22 mouse cellular contexts compared by ENCODE assay signal in genomic region chr1:37561955-37562354, GRCm38 (mm10). TPM values are rescaled to one million over a fixed set of nuclear protein-coding genes. Genes with fewer than 3 reads are reported as not detected.
A peak's percentile ranks its signal among the peaks of the same experiment; 100 is the strongest.
DNase-seq lines count a peak whose midpoint lies in the region; ATAC-seq and TF ChIP-seq lines count a peak whose summit lies in the region.
"Had no signal": no experiment of that assay in that cellular context is flagged by ENCODE, and none has a peak within 500 bp of the region (broad histone marks: within the 10 kb centered on the region; RNA-seq: fewer than 3 reads in every experiment).

No protein-coding gene starts in this region.

- H3K4me3 ChIP-seq in kidney, adult 2 months (ENCODE audit: insufficient read depth, low read depth, low read length) = no peak overlapping the region
- H3K4me3 ChIP-seq in kidney, embryonic 16.5 days (ENCODE audit: low read length) = no peak overlapping the region
- no peak overlapping the region for H3K4me3 ChIP-seq in macrophage (ENCODE audit: inconsistent target)
- H3K4me3 ChIP-seq in hindbrain, embryonic 12.5 days = no peak overlapping the region
- H3K4me3 ChIP-seq: embryonic facial prominence, embryonic 13.5 days; limb, embryonic 13.5 days; midbrain, embryonic 13.5 days; myocyte had no signal

- H3K27me3 ChIP-seq in kidney, adult 2 months (replicated peaks; ENCODE audit: control insufficient read depth, insufficient read depth, low read length) = no peaks in the 10 kb centered on the region
- no peaks in the 10 kb centered on the region for H3K27me3 ChIP-seq in kidney, embryonic 16.5 days (ENCODE audit: insufficient read depth, low read length)
- no peaks in the 10 kb centered on the region for H3K27me3 ChIP-seq in hindbrain, embryonic 12.5 days
- H3K27me3 ChIP-seq: embryonic facial prominence, embryonic 13.5 days; limb, embryonic 13.5 days; midbrain, embryonic 13.5 days had no signal

- 84% methylated on average over 3 of the region's 3 CpGs for WGBS in kidney, adult 2 months
- WGBS in kidney, embryonic 16.5 days = 86% methylated on average over 3 of the region's 3 CpGs
- 2% methylated on average over 3 of the region's 3 CpGs for WGBS in macrophage (ENCODE audit: missing documents)
- WGBS in hindbrain, embryonic 12.5 days = 87% methylated on average over 3 of the region's 3 CpGs

- H3K79me2 ChIP-seq in macrophage (ENCODE audit: inconsistent target) = no peaks in the 10 kb centered on the region

- no peak overlapping the region for H3K4me2 ChIP-seq in kidney, embryonic 16.5 days (replicated peaks; ENCODE audit: low read depth, low read length)
- H3K4me2 ChIP-seq in hindbrain, embryonic 12.5 days (replicated peaks) = no peak overlapping the region
- H3K4me2 ChIP-seq: embryonic facial prominence, embryonic 13.5 days; heart, embryonic 11.5 days; limb, embryonic 13.5 days; midbrain, embryonic 13.5 days had no signal

- H3K27ac ChIP-seq in kidney, adult 2 months (ENCODE audit: insufficient read depth, low read depth, low read length) = no peak overlapping the region
- H3K27ac ChIP-seq in kidney, embryonic 16.5 days (ENCODE audit: low read length) = no peak overlapping the region
- H3K27ac ChIP-seq in macrophage = peak overlapping the region; percentile 19; the same call in 1 of the 2 replicates
- H3K27ac ChIP-seq in hindbrain, embryonic 12.5 days = no peak overlapping the region
- H3K27ac ChIP-seq: embryonic facial prominence, embryonic 13.5 days; hindbrain, postnatal 0 days; limb, embryonic 13.5 days; midbrain, embryonic 13.5 days had no signal

- peaks cover 3% of the 10 kb centered on the region; the same call in 1 of the 2 replicates for H3K9me3 ChIP-seq in kidney, embryonic 16.5 days (ENCODE audit: low read length)
- no peaks in the 10 kb centered on the region for H3K9me3 ChIP-seq in hindbrain, embryonic 12.5 days (replicated peaks)
- H3K9me3 ChIP-seq: embryonic facial prominence, embryonic 13.5 days; limb, embryonic 13.5 days; midbrain, embryonic 13.5 days had no signal

- ATAC-seq in kidney, embryonic 16.5 days (ENCODE audit: low FRiP score, low TSS enrichment) = no peak
- ATAC-seq in hindbrain, embryonic 12.5 days (ENCODE audit: low FRiP score) = no peak
- ATAC-seq: forebrain, embryonic 14.5 days; hindbrain, postnatal 0 days; midbrain, embryonic 13.5 days had no signal

- no peaks in the 10 kb centered on the region for H3K36me3 ChIP-seq in kidney, adult 2 months (ENCODE audit: control insufficient read depth, insufficient read depth, low read length)
- no peaks in the 10 kb centered on the region for H3K36me3 ChIP-seq in kidney, embryonic 16.5 days (ENCODE audit: insufficient read depth, low read length)
- H3K36me3 ChIP-seq in macrophage (ENCODE audit: inconsistent target) = no peaks in the 10 kb centered on the region
- H3K36me3 ChIP-seq in hindbrain, embryonic 12.5 days = no peaks in the 10 kb centered on the region
- H3K36me3 ChIP-seq: embryonic facial prominence, embryonic 13.5 days; limb, embryonic 13.5 days; midbrain, embryonic 13.5 days had no signal

- DNase-seq in kidney, adult 2 months = peak; percentile 6
- DNase-seq in lung, postnatal 36 days = peak; percentile 27
- no peak for DNase-seq in lung, postnatal 4 days
- no peak for DNase-seq in cerebellum, adult 18-20 months
- DNase-seq: adrenal gland, adult 2 months; cerebellum, adult 9-10 months; gastrocnemius, postnatal 25 days; heart, postnatal 10 days; kidney, adult 11 months; kidney, postnatal 10 days; lung, postnatal 14 days; thymus, adult 2 months had no signal

- H3K4me1 ChIP-seq in kidney, adult 2 months (ENCODE audit: control insufficient read depth, insufficient read depth, low read length) = no peaks in the 10 kb centered on the region
- H3K4me1 ChIP-seq in kidney, embryonic 16.5 days (ENCODE audit: insufficient read depth, low read length) = no peaks in the 10 kb centered on the region
- H3K4me1 ChIP-seq in hindbrain, embryonic 12.5 days = peaks cover 6% of the 10 kb centered on the region; the same call in 1 of the 2 replicates
- H3K4me1 ChIP-seq: embryonic facial prominence, embryonic 13.5 days; limb, embryonic 13.5 days had no signal

- no peak overlapping the region for H3K9ac ChIP-seq in kidney, embryonic 16.5 days (replicated peaks; ENCODE audit: low read length)
- H3K9ac ChIP-seq in hindbrain, embryonic 12.5 days = no peak overlapping the region
- H3K9ac ChIP-seq: embryonic facial prominence, embryonic 13.5 days; limb, embryonic 13.5 days; midbrain, embryonic 13.5 days had no signal

- TF ChIP-seq POLR2A in kidney, adult 2 months (IDR thresholded peaks at IDR 0.05; ENCODE audit: low read depth, low read length) = no peak

- TF ChIP-seq CTCF in kidney, adult 2 months (conservative IDR thresholded peaks at IDR 0.05; ENCODE audit: insufficient read depth, insufficient read length, low read depth, low read length) = no peak

RNA-seq across cellular contexts. Expression of gene Mgat4a, which starts 21.1 kb away (rescaled TPM):
- 12.8 and 12.9 TPM in 2 replicates for polyA plus RNA-seq in kidney, adult 2 months (2012; rRNA removed)
- 6.7 and 8.3 TPM in 2 replicates for polyA plus RNA-seq in kidney, embryonic 16.5 days (2015; fragmentation: Nextera tagmentation; extraction: Ambion mirVana)
- 100 to 1,000 TPM in 7 of 26 experiments, 10 to 100 TPM in 19; 35.9 to 259 (median 71.5) TPM for total RNA-seq in macrophage (2018; cell fraction: chromatin; rRNA removed)
- 10 to 100 TPM; 16.7 to 53.5 (median 28.3) TPM for total RNA-seq in macrophage (2018; cell fraction: cytosol; rRNA removed)
- 100 to 1,000 TPM in 8 of 26 experiments, 10 to 100 TPM in 18; 33.7 to 151 (median 72.3) TPM for total RNA-seq in macrophage (2018; cell fraction: nucleus; rRNA removed)
- polyA plus RNA-seq in macrophage (2018) = 9.6 to 16.8 TPM (median 15.0 TPM) in 3 replicates
- polyA plus RNA-seq in hindbrain, embryonic 12.5 days (2016; fragmentation: Nextera tagmentation; extraction: Ambion mirVana) = 3.2 and 4.6 TPM in 2 replicates

Comparison
In these comparisons a context has a peak if more than half of its experiments do, and no peak if none do; other contexts are left out.
1. DNase-seq: peak in kidney, adult 2 months (single experiment) and lung, postnatal 36 days (single experiment); none in lung, postnatal 4 days (0 of 2) and cerebellum, adult 18-20 months (0 of 2).